Mouse (Mus musculus) spleen, adult 2 months (tissue): ENCODE data around the gene Ccdc13. TPM values are rescaled to one million over a fixed set of nuclear protein-coding genes. Genes with fewer than 3 reads are reported as not detected.

Source experiments
- DNase-seq, 2 experiments: peaks; one replicate each; pipeline versions ENCODE4 v3.0.0 to v3.0.0-alpha.2; 2012 to 2021; ENCODE audit warnings: low spot score in 2 of 2, low read depth in 1 of 2
- H3K27ac ChIP-seq: fragments of 200-500 bp; 2 replicates; pipeline ENCODE4 v1.5.1; 2012; ENCODE audit warnings: low read length, inconsistent platforms; ENCODE audit not compliant: insufficient read depth
- H3K27me3 ChIP-seq: fragments of 200-500 bp; 2 replicates; pipeline ENCODE4 v1.6.1; 2012; ENCODE audit warnings: mild to moderate bottlenecking, moderate library complexity, low read length, inconsistent platforms; ENCODE audit not compliant: control insufficient read depth, insufficient read depth
- H3K36me3 ChIP-seq: fragments of 200-500 bp; 2 replicates; pipeline ENCODE4 v1.6.1; 2012; ENCODE audit warnings: mild to moderate bottlenecking, low read length, inconsistent platforms; ENCODE audit not compliant: control insufficient read depth, insufficient read depth
- H3K4me1 ChIP-seq: fragments of 200-500 bp; 2 replicates; pipeline ENCODE4 v1.6.1; 2011; ENCODE audit warnings: inconsistent platforms; ENCODE audit not compliant: control insufficient read depth, insufficient read depth, insufficient read length
- H3K4me3 ChIP-seq: fragments of 200-500 bp; 2 replicates; pipeline ENCODE4 v1.5.1; 2011; ENCODE audit warnings: mild to moderate bottlenecking, inconsistent platforms; ENCODE audit not compliant: insufficient read depth, insufficient read length; ENCODE audit errors: extremely low read depth
- CTCF ChIP-seq: fragments of 200-500 bp; IDR thresholded peaks from 2 replicates; pipeline ENCODE4 v1.5.1; 2011; ENCODE audit warnings: mild to moderate bottlenecking, inconsistent platforms; ENCODE audit not compliant: insufficient read depth, insufficient read length, insufficient replicate concordance; ENCODE audit errors: extremely low read depth
- POLR2A ChIP-seq: fragments of 200-500 bp; IDR thresholded peaks from 2 replicates; pipeline ENCODE4 v1.6.1; 2011; ENCODE audit warnings: low read depth, low read length, inconsistent platforms
- WGBS: fragments of 180-500 bp; shearing (Covaris S2); methylation state at CpG from one replicate; pipeline ENCODE4 v1.1.7; 2018; 5-methylcytosine and 5-hydroxymethylcytosine counted together
- polyA plus RNA-seq: library from polyadenylated mRNA; depleted of rRNA; stranded (reverse); fragments of >200 nt; gene quantifications from 2 replicates; pipeline ENCODE4 v1.2.3, GENCODE M21; 2012; rRNA removed

The Ccdc13 gene
- polyA plus RNA-seq, 1 experiment, result not detected

GRCm38 (mm10) chr9:121756785-121757184, 82.5 kb downstream of the Ccdc13 start:
- Histone ChIP-seq H3K27me3 (peaks cover 19% of the 10 kb centered on the region), H3K4me3 (no peak overlapping the region), H3K4me1 (peaks cover 12% of the 10 kb centered on the region), H3K27ac (no peak overlapping the region), H3K36me3 (peaks cover 26% of the 10 kb centered on the region)
- 78% methylated on average over 3 of the region's 3 CpGs for WGBS
- TF ChIP-seq POLR2A (no peak), CTCF (no peak)
- no peak for DNase-seq

- TF ChIP-seq CTCF, result no peak
- no peak for TF ChIP-seq POLR2A
- Histone ChIP-seq H3K4me3 (no peak overlapping the region), H3K4me1 (peaks cover 8% of the 10 kb centered on the region), H3K27ac (no peak overlapping the region), H3K36me3 (peaks cover 44% of the 10 kb centered on the region), H3K27me3 (peaks cover 8% of the 10 kb centered on the region)
- WGBS, result 95% methylated on average over 3 of the region's 3 CpGs
- no peak for DNase-seq
These were observed 84.6 kb downstream of the Ccdc13 start for GRCm38 (mm10) chr9:121754624-121755023.

GRCm38 (mm10) chr9:121752774-121753173, 86.5 kb downstream of the Ccdc13 start:
- H3K36me3 ChIP-seq, result peaks cover 59% of the 10 kb centered on the region
- no peaks in the 10 kb centered on the region for H3K4me1 ChIP-seq
- TF ChIP-seq POLR2A (no peak), CTCF (no peak)

More at GRCm38 (mm10) chr9:121752774-121753173, 86.5 kb downstream of the Ccdc13 start:
- DNase-seq, result no peak
- no peak overlapping the region for H3K4me3 ChIP-seq
- no peaks in the 10 kb centered on the region for H3K27me3 ChIP-seq
- H3K27ac ChIP-seq, result no peak overlapping the region
- WGBS, result 97% methylated on average over 9 of the region's 9 CpGs

Other genes with a start within 250 kb of the Ccdc13 start
- gene Lyzl4, start 197.4 kb downstream of the Ccdc13 start, polyA plus RNA-seq, result 0.11 TPM in 1 of 2 replicates, not detected in the other
- 7.2 and 8.0 TPM in 2 replicates for gene Vipr1, start 196.7 kb downstream of the Ccdc13 start, polyA plus RNA-seq
- 10.0 and 12.0 TPM in 2 replicates for gene Sec22c, start 134.0 kb downstream of the Ccdc13 start, polyA plus RNA-seq
- 5.8 and 10.4 TPM in 2 replicates for gene Ss18l2, start 129.1 kb downstream of the Ccdc13 start, polyA plus RNA-seq
- 36.6 and 38.7 TPM in 2 replicates for gene Nktr, start 120.3 kb downstream of the Ccdc13 start, polyA plus RNA-seq
- 3.7 and 4.7 TPM in 2 replicates for gene Zfp651, start 80.1 kb downstream of the Ccdc13 start, polyA plus RNA-seq
- gene Klhl40, start 61.9 kb downstream of the Ccdc13 start, polyA plus RNA-seq, result not detected in 2 replicates
- gene Hhatl, start 47.0 kb downstream of the Ccdc13 start, polyA plus RNA-seq, result 0.19 TPM in 1 of 2 replicates, not detected in the other
- gene Higd1a, start 18.9 kb upstream of the Ccdc13 start, polyA plus RNA-seq, result 3.4 and 4.1 TPM in 2 replicates
- 15.9 and 16.7 TPM in 2 replicates for gene Ackr2, start 58.9 kb upstream of the Ccdc13 start, polyA plus RNA-seq
- gene Cyp8b1, start 76.8 kb upstream of the Ccdc13 start, polyA plus RNA-seq, result 0.12 and 0.25 TPM in 2 replicates
- gene Fam198a, start 111.5 kb upstream of the Ccdc13 start, polyA plus RNA-seq, result 0.28 and 0.31 TPM in 2 replicates
- gene Pomgnt2, start 157.6 kb upstream of the Ccdc13 start, polyA plus RNA-seq, result 2.8 and 3.2 TPM in 2 replicates